8 mouse cellular contexts compared by ENCODE assay signal in the genomic region with DNA sequence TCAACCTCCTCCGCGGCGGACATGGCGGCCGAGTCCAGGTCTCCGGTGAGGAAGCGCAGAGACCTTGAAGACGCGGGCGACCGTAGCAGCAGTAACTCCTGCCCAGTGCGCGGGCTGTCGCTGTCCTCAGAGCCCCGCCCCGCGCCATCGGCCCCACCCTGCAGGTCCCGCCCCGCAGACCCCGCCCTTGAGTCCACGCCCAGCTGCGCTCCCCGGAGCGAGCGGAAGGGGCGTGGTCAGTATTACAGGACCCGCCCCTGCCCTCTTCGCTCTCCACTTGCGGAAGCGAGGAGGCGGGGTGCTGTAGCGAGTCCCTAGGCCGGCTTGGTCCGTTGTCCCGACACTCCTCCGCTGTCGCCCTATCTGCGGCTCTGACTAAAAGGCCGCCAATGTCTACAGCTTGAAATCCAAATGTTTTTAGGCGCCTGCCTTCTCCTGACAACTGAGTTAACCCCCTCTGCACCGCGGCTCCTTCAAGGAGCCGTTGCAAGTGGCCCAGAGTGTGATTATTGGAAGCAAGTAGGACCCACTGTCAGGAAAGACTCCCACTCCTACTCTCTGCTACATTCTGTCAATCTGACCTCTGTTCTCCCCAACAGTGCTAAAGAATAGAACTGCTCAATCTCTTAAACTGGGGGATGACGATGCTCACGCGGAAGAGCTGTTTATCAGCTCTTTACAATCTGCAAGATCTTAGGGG. TPM values are rescaled to one million over a fixed set of nuclear protein-coding genes. Genes with fewer than 3 reads are reported as not detected.
A peak's percentile ranks its signal among the peaks of the same experiment; 100 is the strongest.
DNase-seq lines count a peak whose midpoint lies in the region; ATAC-seq lines count a peak whose summit lies in the region.

No protein-coding gene starts in this region.

- H3K4me3 ChIP-seq in intestine, embryonic 14.5 days (ENCODE audit: low read depth, low read length) = peak overlapping the region; percentile 79

- 1% methylated on average over 47 of the region's 47 CpGs for WGBS in intestine, embryonic 14.5 days

- peak; percentile 97 for ATAC-seq in intestine, embryonic 14.5 days (replicated peaks; ENCODE audit: low FRiP score, low TSS enrichment, low read depth)
- peak; percentile 96 for ATAC-seq in megakaryocyte-erythroid progenitor cell, adult 5-6 weeks (replicated peaks; ENCODE audit: low FRiP score, low TSS enrichment, poor library complexity, severe bottlenecking)

- intact Hi-C loops in left cerebral cortex, postnatal 14 days (cut with DNase I) = loop anchor here (5.0 kb wide), 3 partner anchors 41 to 61 kb away; no protein-coding TSS in a partner anchor

- peaks cover 8% of the 10 kb centered on the region for H3K4me1 ChIP-seq in intestine, embryonic 14.5 days (replicated peaks; ENCODE audit: control insufficient read depth, insufficient read depth, low read length)

- H3K9me3 ChIP-seq in intestine, embryonic 14.5 days (ENCODE audit: control insufficient read depth, low read length) = no peaks in the 10 kb centered on the region

- peak overlapping the region; percentile 82 for H3K9ac ChIP-seq in intestine, embryonic 14.5 days (ENCODE audit: low read length)

- H3K27me3 ChIP-seq in intestine, embryonic 14.5 days (replicated peaks; ENCODE audit: control insufficient read depth, insufficient read depth, low read length) = no peaks in the 10 kb centered on the region

- DNase-seq in adrenal gland, postnatal 10 days = peak; percentile 97
- peak; percentile 94 for DNase-seq in embryo, embryonic 11.5 days (ENCODE audit: low read depth, low spot score)
- peak; percentile 96 for DNase-seq in gastrocnemius, postnatal 25 days
- DNase-seq in intestine, embryonic 14.5 days (ENCODE audit: low spot score) = peak; percentile 94
- DNase-seq in left cerebral cortex, postnatal 14 days (ENCODE audit: low spot score in 2 of 2) = peak; percentile 91 to 97
- peak; percentile 87 to 93 for DNase-seq in right cerebral cortex, postnatal 36 days (ENCODE audit: low spot score in 2 of 2)
- DNase-seq in yolk sac, embryonic 10.5 days (ENCODE audit: low spot score) = peak; percentile 97

- H3K4me2 ChIP-seq in intestine, embryonic 14.5 days (ENCODE audit: low read length) = peak overlapping the region; percentile 64

- peaks cover 14% of the 10 kb centered on the region for H3K36me3 ChIP-seq in intestine, embryonic 14.5 days (ENCODE audit: control insufficient read depth, insufficient read depth, low read length)

- peak overlapping the region; percentile 80 for H3K27ac ChIP-seq in intestine, embryonic 14.5 days (ENCODE audit: low read depth)

RNA-seq across cellular contexts. Expression of a gene that starts 22.5 kb away (rescaled TPM):
- 10 to 100 TPM; 76.2 to 86.8 TPM for total RNA-seq in adrenal gland, postnatal 10 days (2021)
- 10 to 100 TPM; 16.8 to 18.8 TPM for total RNA-seq in gastrocnemius, postnatal 25 days (2021)
- polyA plus RNA-seq in intestine, embryonic 14.5 days (2014; fragmentation: Nextera tagmentation; extraction: Ambion mirVana) = 81.7 and 82.5 TPM in 2 replicates
- total RNA-seq in left cerebral cortex, postnatal 14 days (2021) = 10 to 100 TPM; 22.6 to 27.0 TPM
- 31.2 and 41.7 TPM in 2 replicates for total RNA-seq in megakaryocyte-erythroid progenitor cell, adult 5-6 weeks (2014; fragmentation: Nextera tagmentation)
- total RNA-seq in megakaryocyte-erythroid progenitor cell, adult 5-6 weeks (2017) = 39.6 and 54.4 TPM in 2 replicates

RNA-seq across cellular contexts. Expression of a gene that starts 57.4 kb away (rescaled TPM):
- total RNA-seq in adrenal gland, postnatal 10 days (2021) = 1 to 10 TPM; 6.5 to 6.8 TPM
- 1 to 10 TPM; 1.5 to 1.6 TPM for total RNA-seq in gastrocnemius, postnatal 25 days (2021)
- polyA plus RNA-seq in intestine, embryonic 14.5 days (2014; fragmentation: Nextera tagmentation; extraction: Ambion mirVana) = 2.4 and 3.3 TPM in 2 replicates
- 10 to 100 TPM; 10.3 to 10.8 TPM for total RNA-seq in left cerebral cortex, postnatal 14 days (2021)
- total RNA-seq in megakaryocyte-erythroid progenitor cell, adult 5-6 weeks (2014; fragmentation: Nextera tagmentation) = 5.0 and 5.4 TPM in 2 replicates
- total RNA-seq in megakaryocyte-erythroid progenitor cell, adult 5-6 weeks (2017) = 2.3 and 12.5 TPM in 2 replicates

Comparison
In these comparisons a context has a peak if more than half of its experiments do, and no peak if none do; other contexts are left out.
1. Peak in every context shown above with its lines: DNase-seq, ATAC-seq, H3K4me3 ChIP-seq and H3K27ac ChIP-seq.